Mouse (Mus musculus): ENCODE results near the gene Tpbg. TPM values are rescaled to one million over a fixed set of nuclear protein-coding genes. Genes with fewer than 3 reads are reported as not detected.
A peak's percentile ranks its signal among the peaks of the same experiment; 100 is the strongest.
"Not testable (repeated sequence)": the region's sequence is repeated elsewhere in the genome, so short reads cannot be mapped to it uniquely, and the experiment has no call there.

Gene Tpbg
- 37.1 and 46.4 TPM in 2 replicates for polyA plus RNA-seq (2016; fragmentation: Nextera tagmentation; extraction: Ambion mirVana)

DNA sequence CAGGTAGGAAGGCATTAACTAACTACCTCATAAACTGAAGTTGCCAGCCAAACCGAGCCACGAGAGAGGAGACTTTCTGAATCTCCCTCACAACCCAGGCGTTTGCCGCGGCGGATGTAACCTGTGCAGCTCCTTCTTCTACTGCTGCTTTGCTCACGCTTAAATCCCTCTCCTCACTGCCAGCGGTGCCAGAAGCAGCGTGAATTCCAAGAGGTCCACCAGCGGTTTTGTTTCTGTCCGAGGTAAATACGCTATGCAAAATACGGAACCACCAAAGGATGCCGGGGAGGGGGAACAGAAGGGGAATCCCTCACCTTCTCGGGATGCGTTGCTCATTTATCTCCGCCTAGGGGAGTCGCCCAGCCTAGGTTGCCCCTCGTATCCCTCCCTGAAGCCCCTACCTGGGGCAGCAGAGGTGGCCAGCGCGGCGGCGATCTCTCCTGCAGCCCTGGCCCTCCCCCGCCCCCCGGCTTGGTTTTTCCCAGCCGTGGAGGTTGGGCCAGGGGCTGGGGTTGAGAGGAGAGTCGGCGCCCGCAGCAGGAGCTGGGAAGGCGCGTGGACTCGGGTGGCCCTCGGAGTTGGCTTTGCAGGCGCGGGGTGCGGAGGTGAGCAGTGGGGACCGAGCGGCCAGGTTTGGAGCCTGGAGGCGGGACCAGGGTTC, at the start of gene Tpbg:
Tpbg (plus strand) TSS at position 30 of the 661 bp plus-strand sequence.
- ATAC-seq (ENCODE audit: low FRiP score): peak; percentile 80
- peak within 1 kb of the TSS; percentile 82 for H3K27ac ChIP-seq
- H3K36me3 ChIP-seq: no peaks in the 10 kb centered on the region; the same call in 1 of the 2 replicates
- no peaks in the 10 kb centered on the region for H3K9me3 ChIP-seq (replicated peaks)
- peaks cover 15% of the 10 kb centered on the region for H3K4me1 ChIP-seq
- WGBS: under 1% methylated on average over 38 of the region's 39 CpGs
- peak within 1 kb of the TSS; percentile 93 for H3K4me2 ChIP-seq (replicated peaks)
- H3K9ac ChIP-seq: peak within 1 kb of the TSS; percentile 81
- peaks cover 7% of the 10 kb centered on the region; the same call in 1 of the 2 replicates for H3K27me3 ChIP-seq
- H3K4me3 ChIP-seq: peak within 1 kb of the TSS; percentile 73

DNA sequence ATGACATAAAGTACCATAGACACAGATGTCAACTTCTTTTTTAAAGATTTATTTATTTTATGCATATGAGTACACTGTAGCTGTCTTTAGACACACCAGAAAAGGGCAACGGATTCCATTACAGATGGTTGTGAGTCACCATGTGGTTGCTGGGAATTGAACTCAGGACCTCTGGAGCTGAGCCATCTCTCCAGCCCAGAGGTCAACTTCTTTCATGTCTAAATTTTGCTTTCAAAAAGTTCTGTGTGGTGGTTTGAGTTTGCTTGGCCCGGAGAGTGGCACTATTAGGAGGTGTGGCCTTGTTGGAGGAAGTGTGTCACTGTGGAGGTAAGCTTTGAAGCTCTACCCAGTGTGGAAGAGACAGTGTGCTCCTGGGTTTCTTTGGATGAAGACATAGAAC, 40.2 kb upstream of the Tpbg start:
- WGBS: 85% methylated on average over 2 of the region's 2 CpGs
- not testable (repeated sequence) for ATAC-seq (ENCODE audit: low FRiP score); H3K4me3 ChIP-seq; H3K9me3 ChIP-seq (replicated peaks); H3K27ac ChIP-seq; H3K9ac ChIP-seq; H3K27me3 ChIP-seq; H3K4me2 ChIP-seq (replicated peaks); H3K4me1 ChIP-seq; H3K36me3 ChIP-seq

DNA sequence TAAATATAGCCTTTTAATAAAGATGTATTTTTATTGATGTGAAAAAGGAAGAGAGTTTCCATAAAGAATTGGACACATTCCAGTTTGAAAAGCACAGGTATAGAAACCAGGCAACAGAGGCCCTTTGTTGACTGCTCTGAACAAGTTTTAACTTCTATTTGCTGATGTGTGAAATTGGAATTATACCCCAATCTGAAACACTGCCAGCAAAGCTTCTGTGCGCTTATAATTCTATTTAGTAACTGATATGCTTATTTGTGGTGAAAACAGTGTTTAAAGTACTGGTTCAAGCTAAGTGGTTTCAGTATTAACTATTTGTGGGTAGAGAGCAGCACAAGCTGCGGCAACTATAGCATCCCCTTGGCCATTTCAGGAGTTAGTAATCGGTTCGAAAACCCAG, 39.6 kb upstream of the Tpbg start:
- Histone ChIP-seq H3K9ac (no peak overlapping the region), H3K4me2 (replicated peaks) (no peak overlapping the region), H3K4me1 (no peaks in the 10 kb centered on the region), H3K4me3 (no peak overlapping the region), H3K27me3 (no peaks in the 10 kb centered on the region), H3K9me3 (replicated peaks) (no peaks in the 10 kb centered on the region), H3K36me3 (no peaks in the 10 kb centered on the region), H3K27ac (no peak overlapping the region)
- no peak for ATAC-seq (ENCODE audit: low FRiP score)
- 72% methylated on average over 4 of the region's 4 CpGs for WGBS

DNA sequence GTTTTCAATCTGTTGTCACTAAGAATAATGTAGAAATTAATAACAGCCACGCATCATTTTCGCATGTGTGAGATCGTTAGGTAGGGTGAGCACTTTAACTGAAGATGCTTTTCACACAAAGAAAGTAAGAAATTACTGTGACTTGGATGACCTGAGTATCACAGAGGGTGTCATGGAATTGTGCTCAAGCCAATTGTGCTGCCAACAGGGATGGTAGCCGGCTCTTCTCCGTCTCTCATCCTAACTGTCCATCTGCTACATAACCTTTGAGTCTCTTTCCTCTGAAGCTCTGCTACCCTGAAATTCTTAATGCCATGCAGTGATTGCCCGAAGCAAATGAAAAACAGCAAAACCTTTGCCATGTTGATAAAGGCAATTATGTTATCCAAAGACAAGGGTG, 35.8 kb upstream of the Tpbg start:
- H3K9me3 ChIP-seq (replicated peaks): no peaks in the 10 kb centered on the region
- H3K36me3 ChIP-seq: no peaks in the 10 kb centered on the region
- no peak overlapping the region for H3K9ac ChIP-seq
- H3K27me3 ChIP-seq: no peaks in the 10 kb centered on the region
- no peak overlapping the region for H3K4me3 ChIP-seq
- H3K4me1 ChIP-seq: no peaks in the 10 kb centered on the region
- 74% methylated on average over 6 of the region's 6 CpGs for WGBS
- no peak overlapping the region for H3K27ac ChIP-seq
- H3K4me2 ChIP-seq (replicated peaks): no peak overlapping the region
- no peak for ATAC-seq (ENCODE audit: low FRiP score)

DNA sequence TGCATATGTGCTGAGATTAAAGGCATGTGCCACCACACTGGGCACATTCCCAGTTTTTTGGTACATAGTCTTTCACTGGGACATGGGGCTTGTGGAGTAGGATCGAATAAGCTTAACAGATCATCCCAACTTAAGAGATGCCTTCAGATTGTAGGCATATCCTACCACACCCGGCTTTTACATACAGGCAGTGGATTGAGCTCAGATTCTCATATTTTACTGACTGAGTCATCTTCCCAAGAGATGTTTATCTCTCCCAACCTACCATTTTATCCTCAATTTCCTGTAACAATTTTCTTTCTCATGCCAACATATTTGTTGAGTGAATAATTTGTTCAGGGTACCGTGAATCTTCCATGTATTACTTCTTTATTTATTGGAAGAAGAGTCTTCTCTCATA, 32.9 kb upstream of the Tpbg start:
- H3K4me2 ChIP-seq (replicated peaks): no peak overlapping the region
- H3K36me3 ChIP-seq: no peaks in the 10 kb centered on the region
- WGBS: 86% methylated on average over 3 of the region's 3 CpGs
- H3K9me3 ChIP-seq (replicated peaks): no peaks in the 10 kb centered on the region
- H3K27me3 ChIP-seq: no peaks in the 10 kb centered on the region
- no peaks in the 10 kb centered on the region for H3K4me1 ChIP-seq
- no peak for ATAC-seq (ENCODE audit: low FRiP score)
- no peak overlapping the region for H3K27ac ChIP-seq
- H3K4me3 ChIP-seq: no peak overlapping the region
- H3K9ac ChIP-seq: no peak overlapping the region

DNA sequence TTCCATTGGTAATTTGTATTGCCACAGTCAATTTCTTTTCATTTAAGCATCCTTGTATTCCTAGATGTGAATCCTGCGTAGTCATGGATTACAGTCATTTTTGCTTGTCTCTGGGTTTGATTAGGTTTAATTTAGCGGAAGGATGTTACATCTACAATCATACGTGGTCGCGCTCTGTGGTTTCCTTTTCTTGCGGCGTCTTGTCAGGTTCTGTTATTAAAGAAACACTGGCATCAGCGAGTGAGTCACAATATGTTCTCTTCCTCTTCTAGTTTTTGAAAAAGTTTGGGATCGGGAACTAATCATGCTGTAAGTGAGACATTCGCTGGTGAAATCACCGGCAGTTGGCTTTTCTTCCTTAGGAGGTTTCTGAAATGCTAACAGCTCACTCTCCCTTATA, 21.4 kb upstream of the Tpbg start:
- H3K9ac ChIP-seq: no peak overlapping the region
- H3K4me3 ChIP-seq: no peak overlapping the region
- H3K27me3 ChIP-seq: no peaks in the 10 kb centered on the region
- ATAC-seq (ENCODE audit: low FRiP score): no peak
- H3K4me1 ChIP-seq: no peaks in the 10 kb centered on the region
- no peaks in the 10 kb centered on the region for H3K9me3 ChIP-seq (replicated peaks)
- H3K36me3 ChIP-seq: no peaks in the 10 kb centered on the region
- H3K27ac ChIP-seq: no peak overlapping the region
- WGBS: 86% methylated on average over 11 of the region's 11 CpGs
- H3K4me2 ChIP-seq (replicated peaks): no peak overlapping the region

DNA sequence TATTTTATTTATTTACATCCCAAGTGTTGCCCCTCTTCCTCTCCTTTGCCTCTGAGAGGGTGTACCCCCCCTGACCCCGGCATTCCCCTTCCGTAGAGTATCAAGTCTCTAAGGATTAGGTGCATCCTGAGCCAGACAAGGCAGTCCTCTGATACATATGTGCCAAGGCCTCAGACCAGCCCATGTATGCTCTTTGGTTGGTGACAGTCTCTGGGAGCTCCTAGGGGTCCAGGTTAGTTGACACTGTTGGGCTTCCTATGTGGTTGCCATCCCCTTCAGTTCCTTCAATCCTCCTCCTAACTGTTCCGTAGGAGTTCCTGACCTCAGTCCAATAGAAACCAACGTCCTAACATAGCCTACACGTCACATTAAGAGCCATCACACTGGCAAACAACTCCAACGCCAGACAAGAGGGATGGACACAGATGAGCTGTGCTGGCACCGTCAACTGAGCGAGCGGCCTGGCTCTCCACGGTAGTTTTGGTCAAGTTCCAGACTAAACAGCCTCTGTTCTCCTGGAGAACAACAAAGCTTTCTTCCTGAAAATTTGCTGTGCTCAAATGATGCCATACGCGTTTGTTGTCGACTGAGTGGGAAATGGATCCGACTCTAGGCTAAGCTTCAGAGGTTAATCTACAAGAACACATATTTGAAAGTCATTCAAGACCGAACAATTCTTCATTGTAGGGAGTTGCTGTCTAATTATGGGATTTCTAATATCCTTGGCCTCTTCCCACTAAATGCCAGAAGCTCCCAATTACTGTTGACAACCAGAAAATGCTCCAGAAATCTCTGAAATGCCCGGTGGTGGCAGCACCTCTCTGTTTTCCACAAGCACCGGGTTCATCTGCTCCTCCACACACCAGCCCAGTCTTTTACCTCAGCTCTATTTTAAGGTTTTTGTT, 6.4 kb upstream of the Tpbg start:
- Histone ChIP-seq H3K9me3 (replicated peaks) (no peaks in the 10 kb centered on the region), H3K36me3 (no peaks in the 10 kb centered on the region), H3K27ac (no peak overlapping the region), H3K9ac (no peak overlapping the region), H3K4me1 (no peaks in the 10 kb centered on the region), H3K4me2 (replicated peaks) (no peak overlapping the region), H3K27me3 (no peaks in the 10 kb centered on the region), H3K4me3 (no peak overlapping the region)
- ATAC-seq (ENCODE audit: low FRiP score): no peak
- 85% methylated on average over 17 of the region's 17 CpGs for WGBS

DNA sequence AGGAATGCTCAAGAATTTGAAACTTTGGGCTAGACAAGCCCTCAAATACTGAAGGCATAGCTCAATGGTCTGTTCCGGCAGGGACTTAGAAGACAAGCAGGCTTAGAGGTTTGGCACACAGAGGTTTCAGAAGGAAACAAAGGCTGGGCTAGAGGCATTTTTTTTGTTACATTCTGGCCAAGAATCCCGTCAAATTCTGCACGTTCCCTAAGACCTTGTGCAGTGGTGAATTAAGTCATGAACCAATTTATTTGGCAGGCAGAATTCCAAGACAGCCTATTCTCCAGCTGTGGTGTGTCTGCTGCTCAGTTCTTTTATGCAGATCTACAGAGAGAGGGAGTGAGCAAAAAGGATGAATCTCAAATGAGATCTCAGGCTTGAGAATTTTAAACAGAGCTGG, 2.6 kb upstream of the Tpbg start:
- no peak for ATAC-seq (ENCODE audit: low FRiP score)
- Histone ChIP-seq H3K27me3 (peaks cover 4% of the 10 kb centered on the region; the same call in 1 of the 2 replicates), H3K36me3 (no peaks in the 10 kb centered on the region; the same call in 1 of the 2 replicates), H3K4me2 (replicated peaks) (no peak overlapping the region), H3K9ac (no peak overlapping the region), H3K9me3 (replicated peaks) (no peaks in the 10 kb centered on the region), H3K4me3 (no peak overlapping the region), H3K27ac (no peak overlapping the region), H3K4me1 (peaks cover 12% of the 10 kb centered on the region)
- WGBS: 36% methylated on average over 3 of the region's 3 CpGs

DNA sequence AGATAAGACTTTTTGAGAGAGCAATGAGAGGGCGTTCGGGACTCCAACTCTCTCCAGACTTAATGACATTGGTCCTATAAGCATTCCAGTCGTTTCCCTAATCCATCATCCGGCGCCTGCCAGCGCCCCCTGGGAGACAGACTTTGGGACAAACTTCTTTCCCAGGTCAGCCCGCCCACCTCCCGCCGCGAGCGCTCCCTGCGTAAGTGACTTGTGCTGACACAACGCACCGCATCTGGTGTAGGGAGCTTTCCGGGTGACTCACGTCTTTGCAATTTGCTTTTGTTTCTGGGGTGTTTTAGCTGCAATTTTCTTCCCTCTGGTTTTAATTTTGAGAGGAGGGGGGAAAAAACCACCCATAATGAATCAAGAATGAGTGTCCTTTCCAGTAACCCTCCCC, 289 bp upstream of the Tpbg start:
- no peaks in the 10 kb centered on the region; the same call in 1 of the 2 replicates for H3K36me3 ChIP-seq
- H3K4me3 ChIP-seq: peak overlapping the region; percentile 73
- H3K4me2 ChIP-seq (replicated peaks): peak overlapping the region; percentile 93
- H3K4me1 ChIP-seq: peaks cover 15% of the 10 kb centered on the region
- H3K27me3 ChIP-seq: peaks cover 7% of the 10 kb centered on the region; the same call in 1 of the 2 replicates
- no peaks in the 10 kb centered on the region for H3K9me3 ChIP-seq (replicated peaks)
- H3K9ac ChIP-seq: peak overlapping the region; percentile 81; the same call in 1 of the 2 replicates
- no peak; the same call in 1 of the 2 replicates for ATAC-seq (ENCODE audit: low FRiP score)
- H3K27ac ChIP-seq: peak overlapping the region; percentile 82; the same call in 1 of the 2 replicates
- under 1% methylated on average over 16 of the region's 16 CpGs for WGBS

DNA sequence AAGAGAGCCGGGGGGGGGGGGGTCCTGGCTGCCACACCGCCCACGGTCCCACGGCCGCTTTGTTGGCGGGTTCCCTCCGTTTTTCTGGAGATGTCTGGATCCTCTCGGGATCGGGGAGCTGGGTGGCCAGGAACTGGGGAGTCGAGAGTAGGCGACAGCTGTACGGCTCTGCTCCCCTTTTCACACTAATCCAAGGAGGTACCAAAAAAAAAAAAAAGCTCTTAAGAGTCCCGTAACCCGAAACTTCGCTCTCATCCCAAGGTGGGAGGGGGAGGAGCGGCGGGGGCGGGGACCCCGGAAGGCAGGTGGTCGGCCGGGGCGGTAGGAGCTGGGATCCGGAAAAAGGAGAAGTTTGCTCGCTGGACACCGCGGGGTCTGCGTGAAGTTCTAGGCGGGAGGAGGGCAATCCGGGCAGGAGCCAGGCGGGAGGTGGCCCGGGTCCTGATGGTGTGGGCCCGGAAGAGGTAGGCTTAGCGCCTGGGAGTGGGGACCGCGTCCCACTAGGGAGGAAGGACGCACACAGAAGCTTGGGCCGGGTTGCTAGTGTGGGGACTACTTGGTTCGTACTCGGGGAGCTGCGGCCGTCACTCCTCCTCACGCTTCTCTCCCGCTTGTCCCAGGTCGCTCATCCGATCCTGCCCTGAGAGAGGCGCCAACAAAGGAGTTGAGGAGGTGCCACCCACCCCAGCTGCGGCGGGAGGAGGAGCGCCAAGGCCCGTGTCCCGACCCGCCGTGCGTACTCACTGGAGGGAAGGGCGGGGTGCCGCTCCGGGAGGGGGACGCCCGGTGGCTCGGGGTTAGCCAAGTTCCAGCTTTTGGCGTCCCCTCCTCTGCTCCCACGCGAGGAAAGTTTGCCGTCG, 1.1 kb downstream of the Tpbg start:
- Histone ChIP-seq H3K9me3 (replicated peaks) (no peaks in the 10 kb centered on the region), H3K36me3 (no peaks in the 10 kb centered on the region; the same call in 1 of the 2 replicates), H3K27ac (peak overlapping the region; percentile 82), H3K4me2 (replicated peaks) (peak overlapping the region; percentile 93), H3K4me1 (peaks cover 15% of the 10 kb centered on the region), H3K27me3 (peaks cover 7% of the 10 kb centered on the region; the same call in 1 of the 2 replicates), H3K4me3 (peak overlapping the region; percentile 73), H3K9ac (peak overlapping the region; percentile 81)
- ATAC-seq (ENCODE audit: low FRiP score): peak; percentile 74
- WGBS: 1% methylated on average over 62 of the region's 65 CpGs

DNA sequence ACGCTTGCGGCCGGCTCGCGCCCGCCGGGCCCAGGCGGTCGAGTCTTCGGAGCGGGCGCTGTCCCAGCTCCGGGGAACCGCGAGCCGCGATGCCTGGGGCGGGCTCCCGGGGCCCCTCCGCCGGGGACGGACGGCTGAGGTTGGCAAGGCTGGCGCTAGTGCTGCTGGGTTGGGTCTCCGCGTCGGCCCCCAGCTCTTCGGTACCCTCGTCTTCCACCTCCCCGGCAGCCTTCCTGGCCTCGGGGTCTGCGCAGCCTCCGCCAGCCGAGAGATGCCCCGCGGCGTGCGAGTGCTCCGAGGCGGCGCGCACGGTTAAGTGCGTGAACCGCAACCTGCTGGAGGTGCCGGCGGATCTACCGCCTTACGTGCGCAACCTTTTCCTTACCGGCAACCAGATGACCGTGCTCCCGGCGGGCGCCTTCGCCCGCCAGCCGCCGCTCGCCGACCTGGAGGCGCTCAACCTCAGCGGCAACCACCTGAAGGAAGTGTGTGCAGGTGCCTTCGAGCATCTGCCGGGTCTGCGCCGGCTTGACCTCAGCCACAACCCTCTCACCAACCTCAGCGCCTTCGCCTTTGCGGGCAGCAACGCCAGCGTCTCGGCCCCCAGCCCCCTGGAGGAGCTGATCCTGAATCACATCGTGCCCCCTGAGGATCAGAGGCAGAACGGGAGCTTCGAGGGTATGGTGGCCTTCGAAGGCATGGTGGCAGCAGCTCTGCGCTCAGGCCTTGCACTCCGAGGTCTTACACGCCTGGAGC, 1.9 kb downstream of the Tpbg start:
- Histone ChIP-seq H3K4me2 (replicated peaks) (peak overlapping the region; percentile 93), H3K36me3 (no peaks in the 10 kb centered on the region; the same call in 1 of the 2 replicates), H3K4me1 (peaks cover 15% of the 10 kb centered on the region), H3K27ac (peak overlapping the region; percentile 82), H3K4me3 (peak overlapping the region; percentile 73), H3K27me3 (peaks cover 7% of the 10 kb centered on the region; the same call in 1 of the 2 replicates), H3K9ac (peak overlapping the region; percentile 81), H3K9me3 (replicated peaks) (no peaks in the 10 kb centered on the region)
- WGBS: 2% methylated on average over 79 of the region's 80 CpGs
- ATAC-seq (ENCODE audit: low FRiP score): peak; percentile 44

All from hindbrain, embryonic 12.5 days (tissue).